Mouse (Mus musculus) cerebellum, adult 2 months (tissue): ENCODE measurements around the gene Astn1.

Experiments used
- CTCF ChIP-seq: fragments of 200-500 bp; IDR thresholded peaks from 2 replicates; pipeline ENCODE4 v1.5.1; 2011; ENCODE audit warnings: low read depth, mild to moderate bottlenecking, control low read depth, low read length, moderate library complexity, borderline replicate concordance; ENCODE audit not compliant: insufficient read depth
- POLR2A ChIP-seq: fragments of 200-500 bp; IDR thresholded peaks from 2 replicates; pipeline ENCODE4 v1.6.1; 2011; ENCODE audit warnings: low read length, control low read depth, borderline replicate concordance; ENCODE audit not compliant: insufficient read depth

- no peak for TF ChIP-seq CTCF
- no peak for TF ChIP-seq POLR2A
These were observed 151.5 kb downstream of the Astn1 start for GRCm38 (mm10) chr1:158513572-158513971.
